Mouse (Mus musculus) kidney, postnatal 10 days (tissue): Measurements from ENCODE around the gene Ric1.
A peak's percentile ranks its signal among the peaks of the same experiment; 100 is the strongest.

Experiments
- DNase-seq: peaks from one replicate; pipeline ENCODE4 v3.0.0; 2021; ENCODE audit warnings: mixed read lengths

The Ric1 gene

DNA sequence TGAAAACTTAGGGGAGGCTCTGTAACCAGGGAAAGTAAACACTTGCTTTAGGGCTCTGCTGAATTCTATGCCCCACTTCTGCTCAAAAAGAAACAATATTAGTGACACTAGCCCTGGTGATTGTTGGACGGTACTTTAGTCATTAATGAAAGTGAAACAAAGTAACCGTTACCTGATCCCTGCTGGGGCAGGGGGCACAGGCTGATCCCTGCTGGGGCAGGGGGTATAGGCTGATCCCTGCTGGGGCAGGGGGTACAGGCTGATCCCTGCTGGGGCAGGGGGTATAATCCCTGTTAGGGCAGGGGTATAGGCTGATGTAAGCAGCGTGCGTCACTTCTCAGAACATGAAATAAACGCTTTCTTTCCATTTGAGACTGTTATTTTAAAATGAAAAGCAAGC, 119.4 kb downstream of the Ric1 start:
- no peak for DNase-seq

- no peak for DNase-seq
Observed at GRCm38 (mm10) chr19:29642211-29642610, 120.1 kb downstream of the Ric1 start.

GRCm38 (mm10) chr19:29643194-29643922, 121.3 kb downstream of the Ric1 start:
- no peak for DNase-seq

- DNase-seq: no peak
Observed at GRCm38 (mm10) chr19:29644747-29645146, 122.7 kb downstream of the Ric1 start.

- DNase-seq: peak; percentile 97
Observed at GRCm38 (mm10) chr19:29647651-29648549, 125.8 kb downstream of the Ric1 start, which contains the start of gene Ermp1. Gene Ermp1, minus strand, starts transcription at chr19:29648415.

- DNase-seq: no peak
Observed at GRCm38 (mm10) chr19:29648550-29648914, 126.5 kb downstream of the Ric1 start.

DNA sequence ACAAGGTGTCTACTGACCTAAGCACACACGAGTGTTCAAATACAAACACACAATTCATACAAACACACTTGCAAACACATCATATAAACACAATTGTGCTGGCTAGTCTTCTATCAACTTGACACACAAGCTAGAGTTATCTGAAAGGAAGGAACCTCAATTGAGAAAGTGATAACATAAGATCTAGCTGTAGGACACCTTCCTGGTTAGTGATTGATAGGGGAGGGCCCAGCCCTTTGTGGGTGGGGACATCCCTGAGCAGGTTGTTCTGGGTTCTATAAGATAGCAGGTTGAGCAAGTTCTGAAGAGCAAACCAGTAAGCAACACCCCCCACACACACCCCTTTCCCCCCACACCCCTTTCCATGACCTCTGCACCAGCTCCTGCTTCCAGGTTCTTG, 127.6 kb downstream of the Ric1 start:
- DNase-seq: no peak

- DNase-seq: no peak
Observed at GRCm38 (mm10) chr19:29653768-29654265, 131.7 kb downstream of the Ric1 start.

- DNase-seq: no peak
Observed at GRCm38 (mm10) chr19:29655148-29655547, 133.1 kb downstream of the Ric1 start.

- DNase-seq: no peak
Observed at GRCm38 (mm10) chr19:29656029-29656428, 133.9 kb downstream of the Ric1 start.
